Mouse (Mus musculus) macrophage (primary cell): Measurements from ENCODE around the gene Tbxas1. TPM values are rescaled to one million over a fixed set of nuclear protein-coding genes. Genes with fewer than 3 reads are reported as not detected.

ENCODE experiments used
- H3K27ac ChIP-seq: fragments of 350-480 bp; formaldehyde crosslinking; 2 replicates; pipeline ENCODE4 v1.9.0; 2021
- H3K36me3 ChIP-seq: fragments of 350-480 bp; formaldehyde crosslinking; 2 replicates; pipeline ENCODE4 v1.9.0; 2021; ENCODE audit errors: inconsistent target
- H3K4me3 ChIP-seq: fragments of 350-480 bp; formaldehyde crosslinking; 2 replicates; pipeline ENCODE4 v1.9.0; 2021; ENCODE audit errors: inconsistent target
- H3K79me2 ChIP-seq: fragments of 350-480 bp; formaldehyde crosslinking; 2 replicates; pipeline ENCODE4 v1.9.0; 2021; ENCODE audit errors: inconsistent target
- WGBS: methylation state at CpG from one replicate; pipeline ENCODE4 v1.1.7; 2026; ENCODE audit warnings: inconsistent platforms; ENCODE audit not compliant: missing documents; 5-methylcytosine and 5-hydroxymethylcytosine counted together
- polyA plus RNA-seq: library from polyadenylated mRNA; stranded (reverse); fragments of 250-400 nt; gene quantifications from 3 replicates; pipeline ENCODE4 v1.2.4, GENCODE M21; 2018; ENCODE audit warnings: inconsistent platforms

The Tbxas1 gene
- polyA plus RNA-seq, 1 experiment from 2014 or later = 131 TPM

GRCm38 (mm10) chr6:38980921-38981715, 105.9 kb downstream of the Tbxas1 start:
- peaks cover 48% of the 10 kb centered on the region for H3K79me2 ChIP-seq
- no peak overlapping the region for H3K4me3 ChIP-seq
- WGBS = 53% methylated on average over 11 of the region's 11 CpGs
- H3K27ac ChIP-seq = peak overlapping the region; percentile 35; the same call in 1 of the 2 replicates
- H3K36me3 ChIP-seq = peaks cover 32% of the 10 kb centered on the region

GRCm38 (mm10) chr6:38982071-38982470, 106.9 kb downstream of the Tbxas1 start:
- WGBS = 39% methylated on average over 8 of the region's 8 CpGs
- peaks cover 40% of the 10 kb centered on the region for H3K36me3 ChIP-seq
- H3K27ac ChIP-seq = peak overlapping the region; percentile 35
- H3K4me3 ChIP-seq = no peak overlapping the region
- H3K79me2 ChIP-seq = peaks cover 39% of the 10 kb centered on the region

- Histone ChIP-seq H3K79me2 (peaks cover 33% of the 10 kb centered on the region), H3K4me3 (no peak overlapping the region), H3K36me3 (peaks cover 46% of the 10 kb centered on the region), H3K27ac (peak overlapping the region; percentile 35)
- whole genome bisulfite sequencing = 64% methylated on average over 4 of the region's 4 CpGs
These were observed 107.5 kb downstream of the Tbxas1 start for GRCm38 (mm10) chr6:38982656-38983055.

- Histone ChIP-seq H3K36me3 (peaks cover 49% of the 10 kb centered on the region), H3K27ac (peak overlapping the region; percentile 35; the same call in 1 of the 2 replicates), H3K79me2 (peaks cover 29% of the 10 kb centered on the region), H3K4me3 (no peak overlapping the region)
- WGBS = 91% methylated on average over 7 of the region's 7 CpGs
These were observed 107.9 kb downstream of the Tbxas1 start for GRCm38 (mm10) chr6:38983060-38983459.

GRCm38 (mm10) chr6:38984626-38985025, 109.4 kb downstream of the Tbxas1 start:
- Histone ChIP-seq H3K79me2 (peaks cover 13% of the 10 kb centered on the region), H3K36me3 (peaks cover 57% of the 10 kb centered on the region), H3K27ac (no peak overlapping the region), H3K4me3 (no peak overlapping the region)
- 92% methylated on average over 2 of the region's 2 CpGs for WGBS

GRCm38 (mm10) chr6:38986641-38987040, 111.4 kb downstream of the Tbxas1 start:
- Histone ChIP-seq H3K4me3 (no peak overlapping the region), H3K36me3 (peaks cover 59% of the 10 kb centered on the region), H3K79me2 (no peaks in the 10 kb centered on the region; the same call in 1 of the 2 replicates), H3K27ac (no peak overlapping the region)
- WGBS = 92% methylated on average over 10 of the region's 10 CpGs

GRCm38 (mm10) chr6:38992016-38992415, 116.8 kb downstream of the Tbxas1 start:
- Histone ChIP-seq H3K79me2 (no peaks in the 10 kb centered on the region; the same call in 1 of the 2 replicates), H3K27ac (no peak overlapping the region), H3K4me3 (no peak overlapping the region), H3K36me3 (peaks cover 23% of the 10 kb centered on the region; the same call in 1 of the 2 replicates)
- 5% methylated on average over 4 of the region's 4 CpGs for whole genome bisulfite sequencing

- Histone ChIP-seq H3K79me2 (no peaks in the 10 kb centered on the region; the same call in 1 of the 2 replicates), H3K27ac (no peak overlapping the region), H3K36me3 (peaks cover 4% of the 10 kb centered on the region; the same call in 1 of the 2 replicates), H3K4me3 (no peak overlapping the region)
- WGBS = 98% methylated on average over 3 of the region's 3 CpGs
These were observed 120.6 kb downstream of the Tbxas1 start for GRCm38 (mm10) chr6:38995774-38996173.

GRCm38 (mm10) chr6:38997838-38998237, 122.6 kb downstream of the Tbxas1 start:
- WGBS = 96% methylated on average over 4 of the region's 4 CpGs
- H3K36me3 ChIP-seq = peaks cover 21% of the 10 kb centered on the region; the same call in 1 of the 2 replicates
- no peaks in the 10 kb centered on the region for H3K79me2 ChIP-seq
- H3K27ac ChIP-seq = no peak overlapping the region
- no peak overlapping the region for H3K4me3 ChIP-seq

- 69% methylated on average over 7 of the region's 7 CpGs for WGBS
- Histone ChIP-seq H3K36me3 (0 out of 2 replicates have a peak, but pooled peaks cover 17% of the 10 kb centered on the region), H3K79me2 (peaks cover 12% of the 10 kb centered on the region; the same call in 1 of the 2 replicates)
These were observed 127.9 kb downstream of the Tbxas1 start for GRCm38 (mm10) chr6:39003126-39003525.

GRCm38 (mm10) chr6:39004003-39004473, 128.8 kb downstream of the Tbxas1 start:
- Histone ChIP-seq H3K36me3 (0 out of 2 replicates have a peak, but pooled peaks cover 17% of the 10 kb centered on the region), H3K4me3 (no peak overlapping the region), H3K79me2 (peaks cover 12% of the 10 kb centered on the region; the same call in 1 of the 2 replicates), H3K27ac (peak overlapping the region; percentile 64)
- 44% methylated on average over 11 of the region's 12 CpGs for WGBS

More at GRCm38 (mm10) chr6:39003126-39003525, 127.9 kb downstream of the Tbxas1 start:
- H3K27ac ChIP-seq = peak overlapping the region; percentile 64
- no peak overlapping the region for H3K4me3 ChIP-seq

GRCm38 (mm10) chr6:39005267-39005944, 130.2 kb downstream of the Tbxas1 start:
- Histone ChIP-seq H3K79me2 (peaks cover 12% of the 10 kb centered on the region; the same call in 1 of the 2 replicates), H3K36me3 (peaks cover 30% of the 10 kb centered on the region; the same call in 1 of the 2 replicates), H3K27ac (no peak overlapping the region), H3K4me3 (no peak overlapping the region)
- WGBS = 76% methylated on average over 20 of the region's 20 CpGs

GRCm38 (mm10) chr6:39005945-39006572, 130.9 kb downstream of the Tbxas1 start:
- no peak overlapping the region for H3K27ac ChIP-seq

GRCm38 (mm10) chr6:39007223-39007622, 132.0 kb downstream of the Tbxas1 start:
- no peak overlapping the region for H3K4me3 ChIP-seq
- WGBS = 11% methylated on average over 3 of the region's 5 CpGs
- H3K36me3 ChIP-seq = peaks cover 34% of the 10 kb centered on the region
- H3K79me2 ChIP-seq = peaks cover 12% of the 10 kb centered on the region; the same call in 1 of the 2 replicates
- peak overlapping the region; percentile 53 for H3K27ac ChIP-seq

More at GRCm38 (mm10) chr6:39005945-39006572, 130.9 kb downstream of the Tbxas1 start:
- peaks cover 34% of the 10 kb centered on the region for H3K36me3 ChIP-seq
- H3K79me2 ChIP-seq = peaks cover 12% of the 10 kb centered on the region; the same call in 1 of the 2 replicates
- 96% methylated on average over 5 of the region's 5 CpGs for WGBS
- H3K4me3 ChIP-seq = no peak overlapping the region
